Mouse (Mus musculus) limb, embryonic 14.5 days (tissue): ENCODE measurements around the gene Ndufa7. TPM values are rescaled to one million over a fixed set of nuclear protein-coding genes. Genes with fewer than 3 reads are reported as not detected.

Experiments used
- ATAC-seq: fragments of 200-750 bp; cut with Nextera tagmentation; 2 replicates; pipeline ENCODE4 v1.8.0; 2017; ENCODE audit warnings: low read depth, moderate number of reproducible peaks, moderate TSS enrichment; ENCODE audit not compliant: low FRiP score
- DNase-seq: peaks from one replicate; pipeline ENCODE4 v3.0.0-alpha.2; 2015; ENCODE audit warnings: low spot score
- H3K27ac ChIP-seq: fragments of 300-500 bp; sonication (generic); replicated peaks from 2 replicates; pipeline ENCODE4 v1.5.1; 2014; ENCODE audit warnings: low read depth, mild to moderate bottlenecking, low read length, moderate library complexity, mixed read lengths
- H3K27me3 ChIP-seq: fragments of 300-500 bp; sonication (generic); 2 replicates; pipeline ENCODE4 v1.6.1; 2014; ENCODE audit warnings: low read length, mixed read lengths; ENCODE audit not compliant: control insufficient read depth, insufficient read depth
- H3K36me3 ChIP-seq: fragments of 300-500 bp; sonication (generic); 2 replicates; pipeline ENCODE4 v1.6.1; 2014; ENCODE audit warnings: mild to moderate bottlenecking, low read length, moderate library complexity, mixed read lengths; ENCODE audit not compliant: control insufficient read depth, insufficient read depth
- H3K4me1 ChIP-seq: fragments of 300-500 bp; sonication (generic); 2 replicates; pipeline ENCODE4 v1.6.1; 2014; ENCODE audit warnings: antibody characterized with exemption, low read length, mixed read lengths; ENCODE audit not compliant: control insufficient read depth, insufficient read depth
- H3K4me2 ChIP-seq: fragments of 300-500 bp; sonication (generic); replicated peaks from 2 replicates; pipeline ENCODE4 v1.6.1; 2014; ENCODE audit warnings: low read depth, mild to moderate bottlenecking, low read length, moderate library complexity; ENCODE audit not compliant: severe bottlenecking
- H3K4me3 ChIP-seq: fragments of 300-500 bp; sonication (generic); replicated peaks from 2 replicates; pipeline ENCODE4 v1.5.1; 2014; ENCODE audit warnings: low read length
- H3K9ac ChIP-seq: fragments of 300-500 bp; sonication (generic); 2 replicates; pipeline ENCODE4 v1.6.1; 2014; ENCODE audit warnings: mild to moderate bottlenecking, low read depth, low read length, moderate library complexity; ENCODE audit not compliant: severe bottlenecking
- H3K9me3 ChIP-seq: fragments of 300-500 bp; sonication (generic); 2 replicates; pipeline ENCODE4 v1.6.1; 2016; ENCODE audit warnings: low read length; ENCODE audit not compliant: control insufficient read depth
- POLR2A ChIP-seq: fragments of 200-500 bp; IDR thresholded peaks from 2 replicates; pipeline ENCODE4 v1.8.0; 2012; ENCODE audit warnings: inconsistent platforms, mild to moderate bottlenecking, moderate library complexity, borderline replicate concordance; ENCODE audit not compliant: insufficient read depth, insufficient read length; ENCODE audit errors: extremely low read depth
- WGBS: fragments of 180-500 bp; shearing (Covaris S2); extraction: QIAGEN DNeasy Blood & Tissue Kit; methylation state at CpG from one replicate; pipeline ENCODE4 v1.1.7; 2014; 5-methylcytosine and 5-hydroxymethylcytosine counted together
- polyA plus RNA-seq, 2 experiments: library from polyadenylated mRNA; depleted of rRNA in 1 of 2; stranded (reverse) in 1 of 2; unstranded in 1 of 2; fragments of >200 nt; fragmentation: Nextera tagmentation in 1 of 2; extraction: Ambion mirVana in 1 of 2; gene quantifications; 2 replicates each; pipeline versions ENCODE4 v1.2.1 to v1.2.3; 2012 to 2014

Gene Ndufa7
- polyA plus RNA-seq (2012; rRNA removed) (302 and 363 TPM in 2 replicates), polyA plus RNA-seq (2014; fragmentation: Nextera tagmentation; extraction: Ambion mirVana) (505 and 530 TPM in 2 replicates)

DNA sequence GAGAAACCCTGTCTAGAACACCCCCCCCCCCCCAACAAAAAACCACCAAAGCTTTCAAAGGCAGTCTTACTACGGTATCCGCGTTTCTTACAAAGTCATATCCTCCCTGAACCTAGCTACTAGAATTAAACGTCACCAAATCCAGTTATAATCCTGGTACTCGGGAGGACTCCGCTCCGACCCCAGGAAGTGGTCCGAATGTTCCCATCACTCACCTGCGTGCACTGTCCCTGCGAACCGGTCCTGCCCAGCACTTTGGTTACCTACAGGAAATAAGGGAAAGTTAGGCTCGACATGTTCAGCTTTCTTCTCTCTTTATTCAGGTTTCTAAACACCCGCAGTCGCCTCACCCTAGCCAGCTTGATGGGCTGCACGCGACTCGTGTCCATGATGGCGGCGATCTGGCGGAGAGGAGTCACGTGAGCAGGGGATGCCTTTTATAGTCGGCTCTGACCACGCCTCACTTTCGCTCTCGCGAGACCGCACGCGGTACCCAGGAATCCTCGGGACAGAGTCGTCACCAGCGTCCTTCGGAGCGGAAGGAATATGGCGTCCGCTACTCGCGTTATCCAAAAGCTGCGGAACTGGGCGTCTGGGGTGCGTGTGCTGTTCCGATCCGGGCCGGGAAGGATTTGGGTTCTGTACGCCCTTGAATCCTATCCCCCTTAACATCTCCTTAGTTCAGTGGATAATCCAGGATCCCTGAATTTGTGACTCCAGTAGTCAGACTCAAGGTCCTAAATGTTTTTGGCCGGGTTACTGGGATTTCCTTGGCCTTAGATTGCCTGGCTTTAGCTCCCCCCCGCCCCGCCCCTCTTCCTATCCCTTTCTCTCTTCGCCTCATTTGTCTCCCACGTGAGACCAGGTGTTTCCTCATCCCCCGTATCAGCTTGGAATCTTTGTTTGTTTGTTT is at the start of gene Ndufa7, which contains the start of gene Rps28:
Gene Ndufa7, plus strand, starts transcription at position 489 of the 913 bp plus-strand sequence.
Gene Rps28, minus strand, starts transcription at position 479 of the 913 bp plus-strand sequence.
- under 1% methylated on average over 51 of the region's 51 CpGs for WGBS
- H3K4me3 ChIP-seq, result peak within 1 kb of the TSS; percentile 73
- peaks cover 58% of the 10 kb centered on the region for H3K36me3 ChIP-seq
- H3K4me2 ChIP-seq, result peak within 1 kb of the TSS; percentile 78
- peak; percentile 93; the same call in 1 of the 2 replicates for TF ChIP-seq POLR2A
- peak within 1 kb of the TSS; percentile 79 for H3K27ac ChIP-seq
- no peaks in the 10 kb centered on the region for H3K27me3 ChIP-seq
- ATAC-seq, result peak; percentile 94
- DNase-seq, result peak; percentile 97
- no peaks in the 10 kb centered on the region for H3K9me3 ChIP-seq
- peak within 1 kb of the TSS; percentile 76 for H3K9ac ChIP-seq
- H3K4me1 ChIP-seq, result peaks cover 8% of the 10 kb centered on the region

DNA sequence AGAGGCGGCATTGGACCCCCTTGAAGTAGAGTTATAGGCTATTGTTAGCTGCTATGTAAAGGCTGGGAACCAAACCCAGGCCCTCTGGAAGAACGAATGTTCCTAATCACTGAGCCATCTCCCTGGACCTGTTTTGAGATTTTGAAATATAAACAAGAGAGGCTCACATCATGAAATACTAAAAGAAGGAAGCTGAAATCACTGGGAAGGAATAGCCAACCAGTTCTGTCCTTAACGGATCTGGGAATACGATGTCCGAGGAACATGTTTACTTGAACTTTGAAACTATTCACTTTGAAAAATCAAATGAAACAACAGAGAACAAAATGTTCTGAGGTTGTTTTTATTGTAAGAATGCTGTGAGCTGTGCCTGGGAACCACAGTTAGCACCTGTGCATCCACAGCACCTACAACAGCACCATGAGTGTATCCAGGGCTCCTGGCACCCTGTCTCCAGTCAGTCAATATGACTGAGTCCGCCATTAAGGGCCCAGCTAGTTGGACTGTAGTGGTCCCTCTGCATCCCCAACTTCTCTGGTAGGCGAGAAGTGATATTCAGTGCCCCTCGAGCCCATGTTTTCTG is 49.7 kb upstream of the Ndufa7 start:
- no peak for DNase-seq
- ATAC-seq, result no peak
- no peaks in the 10 kb centered on the region for H3K9me3 ChIP-seq
- no peak overlapping the region for H3K27ac ChIP-seq
- TF ChIP-seq POLR2A, result no peak
- H3K9ac ChIP-seq, result no peak overlapping the region
- H3K4me1 ChIP-seq, result peaks cover 19% of the 10 kb centered on the region
- no peak overlapping the region for H3K4me3 ChIP-seq
- WGBS, result 89% methylated on average over 8 of the region's 8 CpGs
- no peaks in the 10 kb centered on the region for H3K27me3 ChIP-seq
- H3K4me2 ChIP-seq, result no peak overlapping the region
- H3K36me3 ChIP-seq, result peaks cover 44% of the 10 kb centered on the region

DNA sequence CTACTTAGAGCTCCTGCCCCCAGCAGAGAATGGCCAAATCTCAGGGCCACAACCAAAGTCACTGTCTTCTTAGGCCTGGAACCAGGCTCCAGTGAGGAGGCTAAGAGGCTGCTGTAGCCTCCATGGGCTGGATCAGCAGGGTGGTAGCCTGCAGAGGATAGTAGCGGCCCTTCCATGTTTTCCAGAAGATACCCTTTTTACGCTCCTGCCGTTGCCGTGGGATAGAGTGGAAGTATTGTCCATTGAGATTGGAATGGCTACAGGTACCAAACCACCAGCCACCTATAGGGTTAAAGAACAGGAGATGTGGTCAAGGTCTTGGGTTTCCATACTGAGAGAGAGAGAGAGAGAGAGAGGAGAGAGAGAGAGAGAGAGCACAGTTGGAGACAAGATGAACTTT is 49.1 kb upstream of the Ndufa7 start:
- DNase-seq, result no peak
- Histone ChIP-seq H3K4me3 (no peak overlapping the region), H3K27me3 (no peaks in the 10 kb centered on the region), H3K4me1 (peaks cover 25% of the 10 kb centered on the region), H3K4me2 (no peak overlapping the region), H3K9ac (no peak overlapping the region), H3K9me3 (no peaks in the 10 kb centered on the region), H3K36me3 (peaks cover 44% of the 10 kb centered on the region), H3K27ac (no peak overlapping the region)
- TF ChIP-seq POLR2A, result no peak
- ATAC-seq, result no peak
- WGBS, result 93% methylated on average over 4 of the region's 4 CpGs

DNA sequence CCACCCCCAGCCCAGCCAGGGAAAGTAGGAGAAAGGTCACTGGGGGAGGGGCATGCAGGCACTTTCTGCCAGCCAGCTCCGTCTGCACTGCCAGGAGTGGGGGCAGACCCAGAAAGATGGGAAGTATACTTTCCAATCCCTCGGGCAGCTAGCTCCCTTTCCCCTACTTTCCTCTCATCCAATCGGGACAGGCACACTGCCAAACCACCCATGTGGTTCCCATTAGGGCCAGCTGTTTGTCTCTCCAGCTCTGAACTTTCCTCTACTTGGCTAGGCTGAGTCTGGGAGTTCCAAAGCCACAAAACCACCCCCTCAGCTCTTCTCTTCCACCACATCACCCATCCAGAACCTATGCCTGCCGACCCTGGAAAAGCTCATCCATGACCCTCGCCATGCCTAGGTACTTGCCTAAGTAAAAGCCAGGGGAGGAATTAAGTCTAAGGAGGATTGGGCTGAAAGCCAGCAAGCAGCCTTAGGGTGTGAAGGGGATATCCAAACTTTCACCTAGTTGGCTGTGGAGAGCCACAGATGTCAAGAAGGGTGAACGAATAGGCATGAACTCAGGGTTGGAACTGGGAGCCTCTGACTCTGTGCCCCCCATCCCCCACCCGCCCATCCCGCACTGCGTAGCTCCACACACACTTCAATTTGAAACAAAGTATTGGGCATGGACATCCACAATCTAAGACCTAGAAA is 45.0 kb upstream of the Ndufa7 start:
- ATAC-seq (peak; percentile 91), DNase-seq (peak; percentile 96)
- H3K4me2 ChIP-seq, result peak overlapping the region; percentile 80
- peaks cover 42% of the 10 kb centered on the region for H3K36me3 ChIP-seq
- TF ChIP-seq POLR2A, result no peak
- H3K27ac ChIP-seq, result peak overlapping the region; percentile 90
- H3K9me3 ChIP-seq, result no peaks in the 10 kb centered on the region
- H3K27me3 ChIP-seq, result no peaks in the 10 kb centered on the region
- 15% methylated on average over 9 of the region's 9 CpGs for WGBS
- peaks cover 47% of the 10 kb centered on the region for H3K4me1 ChIP-seq
- peak overlapping the region; percentile 51 for H3K4me3 ChIP-seq
- H3K9ac ChIP-seq, result peak overlapping the region; percentile 63

DNA sequence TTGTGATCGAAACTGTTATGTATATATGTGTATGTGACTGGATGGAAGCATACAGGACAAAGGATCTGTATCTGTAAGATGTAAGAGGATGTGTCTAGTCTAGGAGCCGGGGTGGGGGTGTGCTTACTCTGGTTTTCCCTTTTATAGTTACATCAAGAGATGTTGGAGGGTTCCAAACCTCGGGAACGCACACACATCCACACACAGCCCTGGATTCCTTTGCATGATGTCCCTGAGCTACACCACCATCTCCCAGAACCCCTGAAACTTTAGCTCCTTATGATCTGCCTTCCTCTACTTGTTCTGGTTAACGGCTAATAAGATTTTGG is 44.4 kb upstream of the Ndufa7 start:
- H3K4me1 ChIP-seq, result peaks cover 47% of the 10 kb centered on the region
- H3K27me3 ChIP-seq, result no peaks in the 10 kb centered on the region
- H3K4me3 ChIP-seq, result peak overlapping the region; percentile 51
- TF ChIP-seq POLR2A, result no peak
- H3K36me3 ChIP-seq, result peaks cover 36% of the 10 kb centered on the region
- peak overlapping the region; percentile 80 for H3K4me2 ChIP-seq
- WGBS, result 46% methylated on average over 5 of the region's 5 CpGs
- peak overlapping the region; percentile 90 for H3K27ac ChIP-seq
- peak overlapping the region; percentile 63 for H3K9ac ChIP-seq
- no peak for DNase-seq
- ATAC-seq, result no peak
- H3K9me3 ChIP-seq, result no peaks in the 10 kb centered on the region
